Mouse (Mus musculus) layer of hippocampus, postnatal 36 days (tissue): Measurements from ENCODE around the gene Rcn3. TPM values are rescaled to one million over a fixed set of nuclear protein-coding genes. Genes with fewer than 3 reads are reported as not detected.

ENCODE experiments used
- DNase-seq, 2 experiments: peaks; one replicate each; pipeline ENCODE4 v3.0.0; 2022
- microRNA-seq, 2 experiments: library from miRNA; unstranded; fragments of <30 nt; microRNA quantifications; one replicate each; pipeline ENCODE4 v1.2.0; 2021
- total RNA-seq, 2 experiments: library from RNA; stranded (reverse); gene quantifications; 2 replicates each; pipeline ENCODE4 v1.2.3; 2021

Gene Rcn3
- total RNA-seq, 2 experiments from 2014 or later = 6.2 to 6.9 TPM

GRCm38 (mm10) chr7:45046853-45047350 is 45.1 kb downstream of the Rcn3 start:
- DNase-seq = no peak

GRCm38 (mm10) chr7:45045741-45046140 is 46.3 kb downstream of the Rcn3 start:
- no peak for DNase-seq

DNA sequence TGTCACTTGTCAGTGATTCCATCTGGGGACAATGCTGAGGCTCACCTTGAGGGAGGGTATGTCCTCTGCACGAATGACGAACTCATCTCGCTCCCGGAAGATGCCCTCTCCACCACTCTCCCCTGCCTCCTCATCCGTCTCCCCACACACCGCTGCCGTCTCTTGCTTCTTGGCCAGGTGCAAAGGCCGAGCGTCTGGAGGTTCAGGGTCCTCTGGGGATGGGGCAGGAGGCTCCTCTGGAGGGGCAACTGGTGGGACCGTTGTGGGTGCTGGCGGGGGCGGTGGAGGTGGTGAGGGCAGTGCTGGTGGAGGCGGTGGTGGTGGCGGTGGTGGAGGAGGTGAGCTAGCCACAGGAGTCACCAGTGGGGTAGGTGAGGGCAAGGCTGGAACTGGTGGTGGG is 48.7 kb downstream of the Rcn3 start:
- no peak for DNase-seq

GRCm38 (mm10) chr7:45040851-45041250 is 51.2 kb downstream of the Rcn3 start:
- DNase-seq = no peak

GRCm38 (mm10) chr7:45038411-45038810 is 53.6 kb downstream of the Rcn3 start:
- no peak for DNase-seq

GRCm38 (mm10) chr7:45037720-45038361 is 54.2 kb downstream of the Rcn3 start:
- no peak for DNase-seq

GRCm38 (mm10) chr7:45036702-45037101 is 55.3 kb downstream of the Rcn3 start:
- DNase-seq = no peak

- no peak for DNase-seq
Observed at GRCm38 (mm10) chr7:45035631-45036030, 56.4 kb downstream of the Rcn3 start.

DNA sequence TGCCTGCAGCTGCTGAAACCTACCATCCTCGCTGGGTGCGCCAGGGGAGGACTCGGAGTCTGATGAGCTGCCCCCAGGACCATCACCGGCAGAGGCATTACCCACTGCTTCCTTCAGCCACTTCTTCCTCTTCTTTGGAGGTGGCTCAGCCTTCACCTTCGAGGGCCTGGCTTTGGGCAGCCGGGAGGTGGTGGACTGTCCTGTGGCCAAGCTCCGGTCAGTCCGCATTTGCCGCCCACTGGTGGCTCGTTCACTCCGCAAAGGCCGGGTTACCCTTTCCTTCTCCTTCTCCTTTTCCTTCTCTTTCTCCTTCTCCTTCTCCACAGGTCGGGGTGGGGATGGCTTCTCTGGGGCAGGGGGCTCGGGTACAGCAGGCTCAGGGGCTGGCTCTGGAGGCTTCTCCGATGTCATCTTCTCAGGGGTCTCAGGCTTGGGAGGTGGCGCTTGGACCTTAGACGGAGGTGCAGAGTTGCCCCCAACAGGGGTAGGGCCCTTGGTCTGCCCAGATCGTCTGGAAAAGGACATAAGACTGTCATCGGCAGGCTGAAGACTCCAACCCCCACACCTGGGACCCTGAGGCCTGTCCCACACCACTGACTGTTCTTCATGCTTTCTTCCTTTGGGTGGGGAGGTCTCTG is 58.2 kb downstream of the Rcn3 start:
- DNase-seq = no peak

Small RNA genes within 50 kb of the gene (microRNA-seq; reads per million reads assigned to microRNA genes)
- 1,117 to 1,338 reads per million in 2 experiments for gene Mir150
- 14.3 to 23.3 reads per million in 2 experiments for gene Mir5121

Other genes with a start within 250 kb of the Rcn3 start
- gene Akt1s1, start 243.2 kb downstream of the Rcn3 start, total RNA-seq = 10 to 100 TPM; 78.8 to 80.6 TPM
- 10 to 100 TPM; 63.7 to 64.6 TPM for gene Tbc1d17, start 243.1 kb downstream of the Rcn3 start, total RNA-seq
- gene Pnkp, start 235.1 kb downstream of the Rcn3 start, total RNA-seq = 10 to 100 TPM; 27.1 to 27.2 TPM
- 100 to 1,000 TPM; 346 to 359 TPM for gene Ptov1, start 222.4 kb downstream of the Rcn3 start, total RNA-seq
- 100 to 1,000 TPM in 1 of 2 experiments, 10 to 100 TPM in 1; 97.2 to 113 TPM for gene Med25, start 199.5 kb downstream of the Rcn3 start, total RNA-seq
- 10 to 100 TPM; 23.8 to 29.1 TPM for gene Fuz, start 196.1 kb downstream of the Rcn3 start, total RNA-seq
- 100 to 1,000 TPM; 295 to 305 TPM for gene Ap2a1, start 162.7 kb downstream of the Rcn3 start, total RNA-seq
- under 1 TPM; 0.87 to 0.88 TPM for gene Tsks, start 149.0 kb downstream of the Rcn3 start, total RNA-seq
- gene Cpt1c, start 117.4 kb downstream of the Rcn3 start, total RNA-seq = 100 to 1,000 TPM; 131 to 137 TPM
- gene Prmt1, start 105.7 kb downstream of the Rcn3 start, total RNA-seq = 100 to 1,000 TPM; 155 to 168 TPM
- gene Irf3, start 94.6 kb downstream of the Rcn3 start, total RNA-seq = 10 to 100 TPM; 45.9 to 51.0 TPM
- 1 to 10 TPM; 3.0 to 4.1 TPM for gene Bcl2l12, start 93.5 kb downstream of the Rcn3 start, total RNA-seq
- 100 to 1,000 TPM; 149 to 155 TPM for gene Scaf1, start 75.9 kb downstream of the Rcn3 start, total RNA-seq
- 1 to 10 TPM; 9.7 TPM for gene Rras, start 74.3 kb downstream of the Rcn3 start, total RNA-seq
- gene Prr12, start 39.3 kb downstream of the Rcn3 start, total RNA-seq = 10 to 100 TPM; 74.3 to 75.3 TPM
- gene Nosip, start 29.8 kb downstream of the Rcn3 start, total RNA-seq = 10 to 100 TPM; 51.0 to 51.3 TPM
- gene Prrg2, start 29.5 kb downstream of the Rcn3 start, total RNA-seq = 1 to 10 TPM; 5.5 to 6.1 TPM
- 10 to 100 TPM; 16.7 to 18.5 TPM for gene Fcgrt, start 11.6 kb upstream of the Rcn3 start, total RNA-seq
- gene Rps11, start 32.2 kb upstream of the Rcn3 start, total RNA-seq = 100 to 1,000 TPM; 408 to 432 TPM
- gene Rpl13a, start 36.5 kb upstream of the Rcn3 start, total RNA-seq = 100 to 1,000 TPM; 788 to 817 TPM
- under 1 TPM in 1 of 2 experiments, not detected in 1; 0.50 TPM for gene Gm45713, start 44.0 kb upstream of the Rcn3 start, total RNA-seq
- 10 to 100 TPM in 1 of 2 experiments, 1 to 10 TPM in 1; 7.0 to 10.1 TPM for gene Flt3l, start 44.2 kb upstream of the Rcn3 start, total RNA-seq
- 10 to 100 TPM; 44.5 to 46.8 TPM for gene Pih1d1, start 62.1 kb upstream of the Rcn3 start, total RNA-seq
- 10 to 100 TPM; 10.5 to 18.0 TPM for gene Aldh16a1, start 62.4 kb upstream of the Rcn3 start, total RNA-seq
- gene Slc17a7, start 71.7 kb upstream of the Rcn3 start, total RNA-seq = 1,000 to 10,000 TPM; 1,360 to 1,418 TPM
- gene Gfy, start 87.3 kb upstream of the Rcn3 start, total RNA-seq = under 1 TPM; 0.17 to 0.28 TPM
- not detected for gene Pth2, start 88.8 kb upstream of the Rcn3 start, total RNA-seq
- 1 to 10 TPM; 2.0 to 3.3 TPM for gene Ccdc155, start 112.7 kb upstream of the Rcn3 start, total RNA-seq
- gene Dkkl1, start 119.9 kb upstream of the Rcn3 start, total RNA-seq = 1 to 10 TPM; 1.4 to 2.3 TPM
- 1 to 10 TPM; 2.6 to 7.8 TPM for gene Tead2, start 123.5 kb upstream of the Rcn3 start, total RNA-seq
- gene Cd37, start 146.9 kb upstream of the Rcn3 start, total RNA-seq = 1 to 10 TPM; 1.9 to 4.8 TPM
- 1 to 10 TPM; 2.0 to 2.8 TPM for gene Slc6a16, start 148.9 kb upstream of the Rcn3 start, total RNA-seq
- not detected for gene Slc6a21, start 185.3 kb upstream of the Rcn3 start, total RNA-seq
- 10 to 100 TPM; 12.9 to 14.8 TPM for gene Trpm4, start 241.6 kb upstream of the Rcn3 start, total RNA-seq
- gene Hrc, start 243.1 kb upstream of the Rcn3 start, total RNA-seq = under 1 TPM; 0.20 to 0.46 TPM